Mouse (Mus musculus): ENCODE results near the gene Olfr961.

DNA sequence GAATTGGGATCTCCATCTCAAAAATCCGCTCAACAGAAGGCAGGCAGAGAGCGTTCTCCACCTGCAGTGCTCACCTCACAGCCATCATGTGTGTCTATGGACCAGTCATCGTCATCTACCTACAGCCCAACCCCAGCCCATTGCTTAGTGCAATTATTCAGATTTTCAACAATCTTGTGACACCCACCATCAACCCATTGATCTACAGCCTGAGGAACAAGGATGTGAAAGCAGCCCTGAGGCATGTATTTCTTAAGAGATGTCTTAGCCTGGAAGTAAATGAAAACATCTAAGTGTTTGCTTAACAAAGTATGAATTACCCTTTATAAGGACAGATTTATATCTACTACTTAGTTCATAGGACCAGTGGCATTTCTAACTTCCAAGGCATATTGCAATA, 21.1 kb upstream of the Olfr961 start:
- TF ChIP-seq CTCF (IDR thresholded peaks at IDR 0.05; ENCODE audit: low read depth), result no peak
- no peak for TF ChIP-seq EP300 (IDR thresholded peaks at IDR 0.05; ENCODE audit: low read depth)
